Mouse (Mus musculus): Measurements from ENCODE around the gene Dock1.

DNA sequence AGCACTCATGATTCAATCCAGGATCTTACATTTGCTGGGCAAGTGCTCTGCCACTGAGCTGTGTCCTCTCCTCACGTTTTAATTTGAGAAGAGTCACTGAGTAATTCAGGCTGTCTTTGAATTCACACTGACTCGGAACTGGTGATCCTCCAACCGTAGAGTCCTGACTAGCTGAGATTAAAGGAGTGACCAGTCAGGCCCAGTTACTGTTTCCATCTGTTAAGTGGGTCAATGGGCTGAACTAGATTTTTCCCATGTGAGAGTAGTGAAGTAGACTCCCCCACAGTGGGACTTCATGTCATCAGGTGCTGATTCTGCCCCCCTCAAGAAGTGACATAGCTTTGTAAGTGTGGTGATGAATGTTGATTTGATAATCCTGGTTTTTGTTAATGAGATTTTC, 49.0 kb downstream of the Dock1 start:
- TF ChIP-seq POLR2A (IDR thresholded peaks at IDR 0.05; ENCODE audit: low read depth, low read length): no peak
- no peak for TF ChIP-seq CTCF (IDR thresholded peaks at IDR 0.05; ENCODE audit: extremely low read depth, insufficient read depth, insufficient read length, insufficient replicate concordance)

Data from spleen, adult 2 months (tissue).